Mouse (Mus musculus) kidney, adult 2 months (tissue): ENCODE results near the gene Ankrd17.

Experiments
- CTCF ChIP-seq: fragments of 200-500 bp; conservative IDR thresholded peaks from 2 replicates; pipeline ENCODE4 v1.5.1; 2011; ENCODE audit warnings: low read depth, mild to moderate bottlenecking, control low read depth, low read length, moderate library complexity, mixed read lengths; ENCODE audit not compliant: insufficient read depth, insufficient read length
- POLR2A ChIP-seq: fragments of 200-500 bp; IDR thresholded peaks from one replicate; pipeline ENCODE4 v1.6.1; 2011; ENCODE audit warnings: low read depth, low read length, control low read depth

GRCm38 (mm10) chr5:90367067-90367303 lies 608 bp upstream of the Ankrd17 start, which contains the start of gene Gm9958:
- TF ChIP-seq CTCF (no peak), POLR2A (no peak)
